Mouse (Mus musculus): Measurements from ENCODE around the gene Plac9a.

DNA sequence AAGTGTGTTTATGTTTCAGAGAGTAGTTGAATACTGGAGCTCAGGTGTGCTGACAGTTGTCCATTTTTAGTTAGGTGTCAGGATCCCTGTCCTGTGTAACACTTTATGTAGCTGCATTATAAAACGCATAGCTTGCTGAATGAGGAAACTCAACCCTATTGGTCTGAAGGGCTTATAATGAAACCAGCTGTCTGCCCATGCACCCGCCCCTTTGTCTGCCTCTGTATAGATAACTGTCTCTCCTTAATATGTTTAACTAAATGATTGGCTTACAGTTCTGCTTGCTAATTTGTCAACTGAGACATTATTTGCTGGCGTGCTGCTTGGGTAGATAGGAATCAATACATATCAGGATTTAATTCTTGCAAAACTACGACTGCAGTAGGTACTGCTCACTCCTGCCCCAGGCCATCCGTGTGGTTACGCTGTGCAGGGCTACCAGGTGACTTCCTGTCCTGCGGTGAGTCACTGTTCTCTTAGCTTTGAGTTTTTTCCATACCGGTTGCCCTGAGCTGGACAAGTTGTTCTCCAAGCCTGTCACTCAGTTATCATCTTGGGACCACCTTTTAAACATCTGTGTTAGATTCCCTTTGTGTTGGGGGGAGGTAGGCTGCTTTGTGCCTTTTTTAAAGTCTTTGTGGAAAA, 47.5 kb downstream of the Plac9a start:
- no peak for TF ChIP-seq CTCF (IDR thresholded peaks at IDR 0.05; ENCODE audit: insufficient read depth, low read length)
- TF ChIP-seq POLR2A (IDR thresholded peaks at IDR 0.05; ENCODE audit: borderline replicate concordance, extremely low read depth, low read depth, low read length): no peak
